Mouse (Mus musculus): ENCODE results near the gene Padi4. TPM values are rescaled to one million over a fixed set of nuclear protein-coding genes. Genes with fewer than 3 reads are reported as not detected.

Padi4 gene
- polyA plus RNA-seq, 1 experiment from 2014 or later, result 1.1 TPM

GRCm38 (mm10) chr4:140723192-140723591, 50.8 kb downstream of the Padi4 start:
- no peak overlapping the region for H3K9ac ChIP-seq (replicated peaks; ENCODE audit: low read depth)
- H3K9me3 ChIP-seq (ENCODE audit: low read length), result no peaks in the 10 kb centered on the region
- DNase-seq (ENCODE audit: low spot score) (no peak), ATAC-seq (no peak)
- no peaks in the 10 kb centered on the region for H3K27me3 ChIP-seq (replicated peaks; ENCODE audit: insufficient read depth, low read length)
- TF ChIP-seq CTCF (IDR thresholded peaks at IDR 0.05) (no peak), EP300 (IDR thresholded peaks at IDR 0.05) (no peak)
- no peak overlapping the region for H3K4me2 ChIP-seq (replicated peaks; ENCODE audit: low read depth, low read length)
- no peaks in the 10 kb centered on the region for H3K4me1 ChIP-seq (ENCODE audit: insufficient read depth, low read depth, low read length)
- no peak overlapping the region for H3K27ac ChIP-seq (ENCODE audit: low read length)
- H3K4me3 ChIP-seq (ENCODE audit: low read depth, low read length), result no peak overlapping the region
- peaks cover 23% of the 10 kb centered on the region for H3K36me3 ChIP-seq (ENCODE audit: insufficient read depth, low read length)
- WGBS, result 55% methylated on average over 9 of the region's 9 CpGs

GRCm38 (mm10) chr4:140722710-140723109, 51.3 kb downstream of the Padi4 start:
- Histone ChIP-seq H3K27ac (ENCODE audit: low read length) (no peak overlapping the region), H3K36me3 (ENCODE audit: insufficient read depth, low read length) (peaks cover 23% of the 10 kb centered on the region), H3K27me3 (replicated peaks; ENCODE audit: insufficient read depth, low read length) (no peaks in the 10 kb centered on the region), H3K9ac (replicated peaks; ENCODE audit: low read depth) (no peak overlapping the region), H3K4me1 (ENCODE audit: insufficient read depth, low read depth, low read length) (no peaks in the 10 kb centered on the region), H3K4me2 (replicated peaks; ENCODE audit: low read depth, low read length) (no peak overlapping the region), H3K4me3 (ENCODE audit: low read depth, low read length) (no peak overlapping the region), H3K9me3 (ENCODE audit: low read length) (no peaks in the 10 kb centered on the region)
- no peak for TF ChIP-seq CTCF (IDR thresholded peaks at IDR 0.05)
- TF ChIP-seq EP300 (IDR thresholded peaks at IDR 0.05), result no peak
- DNase-seq (ENCODE audit: low spot score) (no peak), ATAC-seq (no peak)
- whole genome bisulfite sequencing, result 61% methylated on average over 9 of the region's 9 CpGs

- ATAC-seq (peak; percentile 24; the same call in 1 of the 2 replicates), DNase-seq (ENCODE audit: low spot score) (no peak)
- no peak overlapping the region for H3K27ac ChIP-seq (ENCODE audit: low read length)
- no peaks in the 10 kb centered on the region for H3K4me1 ChIP-seq (ENCODE audit: insufficient read depth, low read depth, low read length)
- no peak overlapping the region for H3K4me2 ChIP-seq (replicated peaks; ENCODE audit: low read depth, low read length)
- H3K4me3 ChIP-seq (ENCODE audit: low read depth, low read length), result no peak overlapping the region
- no peak overlapping the region for H3K9ac ChIP-seq (replicated peaks; ENCODE audit: low read depth)
- 63% methylated on average over 20 of the region's 20 CpGs for WGBS
- no peak for TF ChIP-seq CTCF (IDR thresholded peaks at IDR 0.05)
- no peak for TF ChIP-seq EP300 (IDR thresholded peaks at IDR 0.05)
- H3K9me3 ChIP-seq (ENCODE audit: low read length), result no peaks in the 10 kb centered on the region
- H3K27me3 ChIP-seq (replicated peaks; ENCODE audit: insufficient read depth, low read length), result no peaks in the 10 kb centered on the region
- H3K36me3 ChIP-seq (ENCODE audit: insufficient read depth, low read length), result peaks cover 24% of the 10 kb centered on the region
These were observed 52.0 kb downstream of the Padi4 start for GRCm38 (mm10) chr4:140721968-140722490.

- Histone ChIP-seq H3K4me2 (replicated peaks; ENCODE audit: low read depth, low read length) (no peak overlapping the region), H3K36me3 (ENCODE audit: insufficient read depth, low read length) (peaks cover 43% of the 10 kb centered on the region), H3K9me3 (ENCODE audit: low read length) (no peaks in the 10 kb centered on the region), H3K27me3 (replicated peaks; ENCODE audit: insufficient read depth, low read length) (no peaks in the 10 kb centered on the region), H3K27ac (ENCODE audit: low read length) (no peak overlapping the region), H3K9ac (replicated peaks; ENCODE audit: low read depth) (no peak overlapping the region), H3K4me3 (ENCODE audit: low read depth, low read length) (no peak overlapping the region), H3K4me1 (ENCODE audit: insufficient read depth, low read depth, low read length) (no peaks in the 10 kb centered on the region)
- no peak for TF ChIP-seq CTCF (IDR thresholded peaks at IDR 0.05)
- no peak for TF ChIP-seq EP300 (IDR thresholded peaks at IDR 0.05)
- DNase-seq (ENCODE audit: low spot score) (no peak), ATAC-seq (no peak)
- whole genome bisulfite sequencing, result 85% methylated on average over 5 of the region's 5 CpGs
These were observed 53.9 kb downstream of the Padi4 start for GRCm38 (mm10) chr4:140720091-140720490.

- ATAC-seq (no peak), DNase-seq (ENCODE audit: low spot score) (no peak)
- Histone ChIP-seq H3K9me3 (ENCODE audit: low read length) (no peaks in the 10 kb centered on the region), H3K4me3 (ENCODE audit: low read depth, low read length) (no peak overlapping the region), H3K27me3 (replicated peaks; ENCODE audit: insufficient read depth, low read length) (no peaks in the 10 kb centered on the region), H3K27ac (ENCODE audit: low read length) (no peak overlapping the region), H3K36me3 (ENCODE audit: insufficient read depth, low read length) (peaks cover 44% of the 10 kb centered on the region), H3K4me2 (replicated peaks; ENCODE audit: low read depth, low read length) (no peak overlapping the region), H3K9ac (replicated peaks; ENCODE audit: low read depth) (no peak overlapping the region), H3K4me1 (ENCODE audit: insufficient read depth, low read depth, low read length) (peaks cover 3% of the 10 kb centered on the region; the same call in 1 of the 2 replicates)
- no peak for TF ChIP-seq EP300 (IDR thresholded peaks at IDR 0.05)
- TF ChIP-seq CTCF (IDR thresholded peaks at IDR 0.05), result no peak
- WGBS, result 94% methylated on average over 9 of the region's 9 CpGs
These were observed 55.6 kb downstream of the Padi4 start for GRCm38 (mm10) chr4:140718436-140718835.

GRCm38 (mm10) chr4:140716994-140717393, 57.0 kb downstream of the Padi4 start:
- Histone ChIP-seq H3K9me3 (ENCODE audit: low read length) (no peaks in the 10 kb centered on the region), H3K4me2 (replicated peaks; ENCODE audit: low read depth, low read length) (no peak overlapping the region), H3K4me1 (ENCODE audit: insufficient read depth, low read depth, low read length) (peaks cover 3% of the 10 kb centered on the region; the same call in 1 of the 2 replicates), H3K9ac (replicated peaks; ENCODE audit: low read depth) (no peak overlapping the region), H3K27ac (ENCODE audit: low read length) (no peak overlapping the region), H3K36me3 (ENCODE audit: insufficient read depth, low read length) (peaks cover 44% of the 10 kb centered on the region), H3K27me3 (replicated peaks; ENCODE audit: insufficient read depth, low read length) (no peaks in the 10 kb centered on the region), H3K4me3 (ENCODE audit: low read depth, low read length) (no peak overlapping the region)
- DNase-seq (ENCODE audit: low spot score) (no peak), ATAC-seq (no peak)
- TF ChIP-seq CTCF (IDR thresholded peaks at IDR 0.05), result no peak
- TF ChIP-seq EP300 (IDR thresholded peaks at IDR 0.05), result no peak
- WGBS, result 93% methylated on average over 11 of the region's 11 CpGs

GRCm38 (mm10) chr4:140714586-140714985, 59.5 kb downstream of the Padi4 start:
- peaks cover 3% of the 10 kb centered on the region; the same call in 1 of the 2 replicates for H3K4me1 ChIP-seq (ENCODE audit: insufficient read depth, low read depth, low read length)
- peak overlapping the region; percentile 38; the same call in 1 of the 2 replicates for H3K27ac ChIP-seq (ENCODE audit: low read length)
- H3K4me2 ChIP-seq (replicated peaks; ENCODE audit: low read depth, low read length), result no peak overlapping the region
- no peak for ATAC-seq
- no peak for TF ChIP-seq CTCF (IDR thresholded peaks at IDR 0.05)
- TF ChIP-seq EP300 (IDR thresholded peaks at IDR 0.05), result no peak
- WGBS, result 57% methylated on average over 5 of the region's 5 CpGs
- no peaks in the 10 kb centered on the region for H3K27me3 ChIP-seq (replicated peaks; ENCODE audit: insufficient read depth, low read length)
- no peak overlapping the region for H3K9ac ChIP-seq (replicated peaks; ENCODE audit: low read depth)
- DNase-seq (ENCODE audit: low spot score), result no peak
- no peaks in the 10 kb centered on the region for H3K9me3 ChIP-seq (ENCODE audit: low read length)
- H3K36me3 ChIP-seq (ENCODE audit: insufficient read depth, low read length), result peaks cover 36% of the 10 kb centered on the region
- H3K4me3 ChIP-seq (ENCODE audit: low read depth, low read length), result no peak overlapping the region
